Mouse (Mus musculus) megakaryocyte, embryonic 14.5 days (primary cell): ENCODE measurements around the gene Gcnt4. TPM values are rescaled to one million over a fixed set of nuclear protein-coding genes. Genes with fewer than 3 reads are reported as not detected.

Experiments
- H3K27me3 ChIP-seq: replicated peaks from 2 replicates; pipeline ENCODE3; 2012; ENCODE audit warnings: inconsistent platforms
- H3K36me3 ChIP-seq: replicated peaks from 2 replicates; pipeline ENCODE3; 2012; ENCODE audit warnings: low read length, inconsistent platforms, mixed read lengths
- H3K4me1 ChIP-seq: 2 replicates; pipeline ENCODE4 v1.6.1; 2012; ENCODE audit warnings: inconsistent platforms
- H3K4me3 ChIP-seq: replicated peaks from 2 replicates; pipeline ENCODE3; 2012; ENCODE audit warnings: moderate library complexity, mild to moderate bottlenecking, inconsistent platforms
- H3K9me3 ChIP-seq: 2 replicates; pipeline ENCODE4 v1.6.1; 2012; ENCODE audit warnings: inconsistent platforms
- FLI1 ChIP-seq: IDR thresholded peaks from 2 replicates; pipeline ENCODE4 v1.6.1; 2012; ENCODE audit warnings: low read length, inconsistent platforms, mixed read lengths
- GATA1 ChIP-seq: IDR thresholded peaks from 3 replicates; pipeline ENCODE4 v1.6.1; 2012; ENCODE audit warnings: mixed read lengths, low read length, inconsistent platforms, borderline replicate concordance
- polyA plus RNA-seq: library from polyadenylated mRNA; stranded (reverse); fragments of >175 nt; gene quantifications from 2 replicates; pipeline ENCODE4 v1.2.3, GENCODE M21; 2012; ENCODE audit warnings: low replicate concordance; ENCODE audit not compliant: insufficient read depth

The Gcnt4 gene
- polyA plus RNA-seq, 1 experiment = not detected

DNA sequence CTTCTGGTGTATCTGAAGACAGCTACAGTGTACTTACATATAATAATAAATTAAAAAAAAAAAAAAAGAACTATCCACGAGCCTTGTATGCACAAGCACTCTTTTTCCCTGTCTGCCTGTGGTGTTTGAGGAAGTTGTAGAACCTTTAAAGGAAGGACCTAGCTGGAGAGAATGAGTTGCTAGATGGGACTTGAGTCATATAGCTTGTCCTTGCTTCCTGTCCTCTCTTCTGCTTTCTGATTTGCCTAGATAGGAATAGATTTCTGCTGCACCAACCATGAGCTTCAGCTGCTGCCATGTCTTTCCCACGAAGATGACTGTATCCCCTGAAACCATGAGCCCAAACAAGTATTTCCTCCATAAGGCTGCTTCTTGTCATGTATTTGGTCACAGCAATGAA, 43.3 kb downstream of the Gcnt4 start:
- Histone ChIP-seq H3K4me3 (no peak overlapping the region), H3K4me1 (peaks cover 14% of the 10 kb centered on the region; the same call in 1 of the 2 replicates), H3K9me3 (peaks cover 31% of the 10 kb centered on the region), H3K27me3 (peaks cover 25% of the 10 kb centered on the region), H3K36me3 (no peaks in the 10 kb centered on the region)
- TF ChIP-seq GATA1 (no peak), FLI1 (no peak)

DNA sequence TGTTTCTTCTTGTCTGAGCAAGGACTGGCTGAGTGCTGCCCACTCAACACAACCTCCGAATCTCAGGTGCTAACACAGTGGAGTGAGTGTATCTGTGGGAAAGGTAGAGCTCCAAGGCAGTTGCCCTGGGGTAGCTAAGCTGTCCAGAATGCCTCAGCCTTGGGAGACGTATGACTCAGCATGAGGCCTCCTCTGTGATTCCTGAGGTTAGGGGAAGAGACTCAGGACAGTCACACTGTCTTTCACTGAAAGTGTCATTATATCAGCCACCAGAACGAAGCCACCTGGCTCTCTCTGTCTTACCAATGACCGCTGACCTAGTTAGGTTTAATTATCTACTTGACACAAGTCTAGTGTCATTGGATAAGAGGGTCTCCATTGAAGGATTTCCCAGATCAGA, 46.6 kb downstream of the Gcnt4 start:
- no peak overlapping the region for H3K4me3 ChIP-seq
- no peaks in the 10 kb centered on the region for H3K36me3 ChIP-seq
- TF ChIP-seq FLI1 = no peak
- TF ChIP-seq GATA1 = no peak
- peaks cover 29% of the 10 kb centered on the region for H3K27me3 ChIP-seq
- H3K9me3 ChIP-seq = peaks cover 34% of the 10 kb centered on the region
- H3K4me1 ChIP-seq = peaks cover 14% of the 10 kb centered on the region; the same call in 1 of the 2 replicates

DNA sequence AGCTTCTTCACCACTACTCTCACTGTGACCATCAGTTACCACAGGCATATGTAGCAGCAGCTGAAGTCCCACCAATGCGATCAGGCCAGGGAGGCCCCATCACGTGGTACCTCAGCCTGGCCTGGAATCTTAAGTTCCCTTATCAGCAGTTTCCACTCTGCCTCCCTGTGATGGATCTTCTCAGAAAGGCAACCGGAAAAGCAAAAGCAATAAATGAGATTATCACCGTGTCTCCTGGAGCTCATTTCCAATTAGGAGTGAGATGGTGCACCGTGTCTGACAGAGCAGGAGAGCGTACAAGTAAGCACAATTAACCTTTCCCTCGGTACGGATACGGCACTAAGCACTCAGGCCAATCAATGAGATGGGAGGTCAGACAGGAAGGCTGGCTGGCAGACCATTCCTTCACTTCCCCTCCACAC, 47.4 kb downstream of the Gcnt4 start:
- H3K36me3 ChIP-seq = no peaks in the 10 kb centered on the region
- H3K4me1 ChIP-seq = peaks cover 8% of the 10 kb centered on the region; the same call in 1 of the 2 replicates
- H3K27me3 ChIP-seq = peaks cover 27% of the 10 kb centered on the region
- H3K4me3 ChIP-seq = no peak overlapping the region
- peaks cover 30% of the 10 kb centered on the region for H3K9me3 ChIP-seq
- no peak for TF ChIP-seq FLI1
- no peak for TF ChIP-seq GATA1

DNA sequence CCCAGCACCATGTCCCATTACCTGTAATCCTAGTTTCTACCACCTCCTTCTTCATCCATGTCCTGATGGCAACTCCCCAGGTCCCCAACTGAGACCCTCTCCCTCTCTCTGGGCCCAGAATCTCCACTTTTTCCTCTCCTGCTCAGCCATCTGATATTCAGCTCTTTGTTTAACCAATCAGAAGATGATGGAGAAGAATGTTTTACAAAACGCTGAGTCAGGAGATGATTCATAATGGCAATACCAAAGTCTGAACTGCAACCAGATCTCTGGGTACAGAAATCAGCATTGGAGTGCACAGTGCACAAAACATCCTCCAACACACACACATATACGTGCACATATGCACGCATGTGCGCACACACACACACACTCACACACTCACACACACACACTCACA, 48.8 kb downstream of the Gcnt4 start:
- TF ChIP-seq FLI1 = no peak
- TF ChIP-seq GATA1 = no peak
- Histone ChIP-seq H3K4me3 (no peak overlapping the region), H3K27me3 (peaks cover 35% of the 10 kb centered on the region), H3K4me1 (peaks cover 7% of the 10 kb centered on the region; the same call in 1 of the 2 replicates), H3K9me3 (peaks cover 26% of the 10 kb centered on the region), H3K36me3 (no peaks in the 10 kb centered on the region)

DNA sequence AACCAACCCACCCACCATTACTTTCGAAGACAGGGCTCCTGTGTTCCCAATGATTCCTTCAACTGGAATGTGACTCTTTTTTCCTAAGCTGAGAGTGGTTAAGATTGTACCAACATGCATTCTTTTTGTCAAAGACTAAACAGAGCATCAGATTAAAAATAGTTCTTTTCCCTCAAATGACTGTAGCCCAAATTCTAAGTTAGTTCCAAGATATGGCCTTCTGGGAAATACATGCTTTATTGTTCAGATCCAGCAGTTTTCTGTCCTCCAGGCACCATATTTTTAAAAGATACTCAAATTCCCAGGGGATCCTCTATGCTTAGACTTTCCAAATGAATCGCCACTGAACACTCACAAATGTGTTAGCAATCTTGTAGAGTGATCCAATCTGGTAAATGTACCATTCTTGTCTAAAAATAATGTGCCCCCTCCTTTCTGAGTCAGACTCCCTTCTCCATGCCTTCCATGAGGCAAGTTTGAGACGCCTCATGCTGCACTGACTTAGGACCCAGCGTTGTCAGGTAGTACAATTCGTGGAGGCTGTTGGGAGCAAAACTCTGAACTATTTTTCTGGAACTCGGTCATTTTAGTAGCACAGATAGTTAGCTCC, 52.6 kb downstream of the Gcnt4 start:
- no peaks in the 10 kb centered on the region for H3K36me3 ChIP-seq
- peaks cover 4% of the 10 kb centered on the region; the same call in 1 of the 2 replicates for H3K4me1 ChIP-seq
- TF ChIP-seq FLI1 (no peak), GATA1 (no peak)
- H3K9me3 ChIP-seq = peaks cover 11% of the 10 kb centered on the region; the same call in 1 of the 2 replicates
- no peak overlapping the region for H3K4me3 ChIP-seq
- H3K27me3 ChIP-seq = peaks cover 47% of the 10 kb centered on the region

DNA sequence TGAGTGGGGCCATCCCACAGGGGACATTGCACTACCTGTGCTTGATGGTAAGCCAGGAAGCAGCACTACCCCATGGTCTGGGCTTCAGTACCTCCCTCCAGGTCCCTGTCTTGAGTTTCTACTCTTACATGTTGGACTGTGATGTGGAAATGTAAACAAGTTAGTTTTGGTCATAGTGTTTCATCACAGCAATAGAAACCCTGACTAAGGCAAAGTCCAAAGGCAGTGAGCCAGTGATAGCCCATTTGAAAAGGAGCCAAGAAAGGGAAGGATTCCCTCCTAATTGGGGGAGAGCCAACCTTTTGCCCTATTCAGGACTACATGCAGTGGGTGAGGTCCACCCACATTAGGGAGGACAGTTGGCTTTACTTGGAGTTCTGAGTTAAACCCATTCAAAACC, 56.1 kb downstream of the Gcnt4 start:
- Histone ChIP-seq H3K9me3 (peaks cover 5% of the 10 kb centered on the region; the same call in 1 of the 2 replicates), H3K4me1 (peaks cover 27% of the 10 kb centered on the region), H3K4me3 (no peak overlapping the region), H3K36me3 (no peaks in the 10 kb centered on the region), H3K27me3 (peaks cover 65% of the 10 kb centered on the region)
- TF ChIP-seq FLI1 = no peak
- TF ChIP-seq GATA1 = no peak

DNA sequence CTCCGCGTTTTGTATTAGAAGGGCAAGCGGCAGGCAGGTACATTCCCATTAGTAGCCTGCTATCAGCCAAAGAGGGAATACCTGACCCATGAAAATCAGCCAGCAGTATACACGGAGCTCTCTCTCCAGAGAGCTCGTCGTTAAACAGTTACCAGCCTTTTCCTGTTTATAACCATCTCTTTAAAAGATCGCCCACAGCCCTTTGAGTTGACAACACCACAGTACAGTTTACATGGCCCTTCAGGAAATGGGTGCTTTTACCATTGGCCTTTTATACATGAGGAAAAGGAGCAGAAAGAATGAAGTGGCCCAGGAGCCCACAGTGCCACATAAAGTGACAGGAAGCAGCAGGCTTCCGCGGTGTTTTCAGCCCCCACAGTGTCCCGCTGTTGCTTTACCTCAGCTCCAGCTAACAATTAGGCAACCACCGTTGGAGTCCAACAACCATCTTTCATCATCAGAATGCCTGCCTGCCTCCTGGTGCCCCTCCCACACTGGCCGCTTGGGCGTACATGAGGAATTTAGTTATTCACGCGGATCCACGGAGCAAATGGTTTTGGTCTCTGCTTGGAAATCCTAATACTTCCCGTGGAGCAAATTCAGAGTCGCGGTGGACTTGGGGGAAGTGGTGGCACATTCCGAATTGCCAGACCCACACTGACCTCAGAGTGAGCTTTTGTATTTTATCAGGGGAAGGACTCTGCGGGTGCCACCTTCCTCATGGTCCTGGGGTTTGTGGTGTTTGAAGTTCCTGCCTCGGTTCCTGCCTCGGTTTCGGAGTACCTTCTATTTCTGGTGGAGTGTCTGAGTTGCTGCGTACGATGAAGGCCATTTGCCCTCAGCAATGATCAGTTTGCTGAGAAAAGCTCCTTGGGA, 59.0 kb downstream of the Gcnt4 start:
- Histone ChIP-seq H3K36me3 (no peaks in the 10 kb centered on the region), H3K27me3 (peaks cover 79% of the 10 kb centered on the region), H3K9me3 (peaks cover 11% of the 10 kb centered on the region), H3K4me1 (peaks cover 32% of the 10 kb centered on the region), H3K4me3 (peak overlapping the region; percentile 77)
- no peak for TF ChIP-seq GATA1
- TF ChIP-seq FLI1 = no peak

DNA sequence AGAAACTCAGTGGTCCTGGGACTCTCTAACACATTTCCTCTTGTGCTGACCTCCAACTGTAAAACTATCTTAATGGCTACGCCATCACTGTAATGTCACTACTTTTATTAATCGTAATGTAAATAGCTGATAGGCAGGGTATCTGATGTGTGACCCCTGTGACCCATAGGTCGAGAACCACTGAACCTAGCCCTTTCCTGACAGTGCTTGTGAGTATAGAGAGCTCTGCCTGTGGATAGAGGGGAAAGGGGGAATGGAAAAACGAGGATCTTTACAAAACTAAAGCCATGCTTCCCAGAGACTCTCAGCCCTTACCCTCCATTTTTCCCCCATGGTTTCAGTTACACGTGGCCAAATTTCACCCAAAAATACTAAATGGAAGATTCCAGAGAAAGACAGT, 60.2 kb downstream of the Gcnt4 start:
- TF ChIP-seq FLI1 = no peak
- TF ChIP-seq GATA1 = no peak
- Histone ChIP-seq H3K36me3 (no peaks in the 10 kb centered on the region), H3K9me3 (peaks cover 22% of the 10 kb centered on the region), H3K4me3 (no peak overlapping the region), H3K4me1 (peaks cover 32% of the 10 kb centered on the region), H3K27me3 (peaks cover 84% of the 10 kb centered on the region)

DNA sequence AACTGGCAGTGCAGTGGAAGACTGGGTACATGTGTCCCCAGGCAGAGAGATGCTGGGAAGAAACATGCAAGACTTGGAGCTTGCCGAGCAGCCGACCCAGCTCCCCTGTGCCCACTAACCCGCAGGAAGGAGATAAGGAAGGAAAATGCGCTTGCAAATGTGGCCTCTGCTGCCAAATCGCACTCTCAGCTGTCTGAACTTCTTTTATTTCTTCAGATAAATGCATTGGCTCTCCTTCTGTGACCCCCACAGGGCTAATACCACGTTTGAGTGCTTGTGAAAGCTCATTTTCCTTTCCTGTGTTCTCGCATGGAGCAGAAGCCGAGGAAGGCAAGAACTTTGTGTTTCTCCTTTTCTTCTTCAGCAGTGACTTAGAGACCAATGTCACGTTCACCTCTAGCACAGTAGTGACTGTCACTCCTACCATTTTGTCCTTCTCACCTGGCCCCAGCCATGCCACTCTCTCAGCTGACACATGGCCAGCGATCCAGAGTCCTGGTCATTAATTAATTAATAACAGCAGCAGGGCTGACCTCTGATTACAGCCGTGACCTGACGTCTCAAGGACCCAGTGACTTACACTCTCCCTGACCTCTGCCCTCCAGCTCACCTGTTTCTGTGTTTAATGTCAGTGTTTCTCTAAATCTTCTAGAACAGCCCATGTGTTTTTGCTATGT, 61.2 kb downstream of the Gcnt4 start:
- Histone ChIP-seq H3K27me3 (peaks cover 84% of the 10 kb centered on the region), H3K36me3 (no peaks in the 10 kb centered on the region), H3K9me3 (peaks cover 18% of the 10 kb centered on the region), H3K4me3 (no peak overlapping the region), H3K4me1 (peaks cover 32% of the 10 kb centered on the region)
- TF ChIP-seq GATA1 = no peak
- TF ChIP-seq FLI1 = no peak
